8 mouse cellular contexts compared by ENCODE assay signal in the genomic region with DNA sequence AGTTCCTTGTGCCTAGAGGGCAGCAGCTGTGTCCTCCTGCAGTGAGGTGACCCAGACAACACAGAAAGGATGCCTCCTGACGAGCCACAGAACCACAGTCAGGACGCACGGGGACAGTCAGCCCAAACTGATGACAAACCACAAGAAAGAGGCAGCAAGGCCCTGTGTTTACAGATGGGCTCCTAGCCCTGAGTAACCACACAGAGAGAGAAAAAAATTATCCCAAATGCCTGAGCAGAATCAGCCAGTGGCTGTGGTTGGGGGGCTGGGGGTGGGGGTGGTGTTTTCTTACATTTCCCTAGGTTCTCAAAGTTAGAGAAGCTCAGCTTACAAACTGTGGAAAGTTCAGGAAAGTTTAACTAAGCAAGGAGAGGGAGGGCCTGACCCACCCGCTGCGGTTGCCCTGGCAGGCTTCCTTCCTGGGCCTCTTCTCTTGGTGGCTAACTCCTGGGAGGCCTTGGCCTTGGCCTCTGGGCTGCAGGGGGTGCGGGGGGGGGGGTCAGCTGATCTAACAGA. TPM values are rescaled to one million over a fixed set of nuclear protein-coding genes. Genes with fewer than 3 reads are reported as not detected.
DNase-seq lines count a peak whose midpoint lies in the region; ATAC-seq and TF ChIP-seq lines count a peak whose summit lies in the region.

No protein-coding gene starts in this region.

- no peaks in the 10 kb centered on the region for H3K9me3 ChIP-seq in hindbrain, embryonic 11.5 days (ENCODE audit: control insufficient read depth, low read length)
- H3K9me3 ChIP-seq in midbrain, embryonic 14.5 days (ENCODE audit: control insufficient read depth, low read length), result no peaks in the 10 kb centered on the region

- H3K36me3 ChIP-seq in hindbrain, embryonic 11.5 days (ENCODE audit: control insufficient read depth, insufficient read depth, low read length), result no peaks in the 10 kb centered on the region
- no peaks in the 10 kb centered on the region for H3K36me3 ChIP-seq in midbrain, embryonic 14.5 days (ENCODE audit: control insufficient read depth, insufficient read depth, low read length)

- no peak overlapping the region for H3K4me2 ChIP-seq in hindbrain, embryonic 11.5 days (replicated peaks; ENCODE audit: low read depth, low read length)
- peak overlapping the region; percentile 46 for H3K4me2 ChIP-seq in midbrain, embryonic 14.5 days (ENCODE audit: low read length)

- no peak for TF ChIP-seq POLR2A in cerebellum, adult 2 months (IDR thresholded peaks at IDR 0.05; ENCODE audit: borderline replicate concordance, insufficient read depth, low read length)

- peak overlapping the region; percentile 56; the same call in 1 of the 2 replicates for H3K27ac ChIP-seq in layer of hippocampus, adult 2 months
- H3K27ac ChIP-seq in hindbrain, embryonic 11.5 days (ENCODE audit: low read depth, low read length), result peak overlapping the region; percentile 65; the same call in 1 of the 2 replicates
- H3K27ac ChIP-seq in midbrain, embryonic 14.5 days (replicated peaks; ENCODE audit: low read depth, low read length), result peak overlapping the region; percentile 75
- H3K27ac ChIP-seq in cerebellum, adult 2 months (ENCODE audit: insufficient read depth, low read length), result no peak overlapping the region

- TF ChIP-seq CTCF in layer of hippocampus, adult 2 months (conservative IDR thresholded peaks at IDR 0.05), result no peak
- no peak for TF ChIP-seq CTCF in cerebellum, adult 2 months (IDR thresholded peaks at IDR 0.05; ENCODE audit: borderline replicate concordance, insufficient read depth, low read depth, low read length)

- peaks cover 31% of the 10 kb centered on the region for H3K27me3 ChIP-seq in hindbrain, embryonic 11.5 days (ENCODE audit: control insufficient read depth, insufficient read depth, low read length)
- no peaks in the 10 kb centered on the region for H3K27me3 ChIP-seq in midbrain, embryonic 14.5 days (ENCODE audit: control insufficient read depth, insufficient read depth, low read length)
- no peaks in the 10 kb centered on the region for H3K27me3 ChIP-seq in cerebellum, adult 2 months (ENCODE audit: control insufficient read depth, insufficient read depth, low read length)

- WGBS in hindbrain, embryonic 11.5 days, result 23% methylated on average over 6 of the region's 6 CpGs
- 32% methylated on average over 6 of the region's 6 CpGs for WGBS in midbrain, embryonic 14.5 days
- WGBS in cerebellum, adult 2 months, result 59% methylated on average over 6 of the region's 6 CpGs

- DNase-seq in layer of hippocampus, adult 2 months (ENCODE audit: low spot score in 2 of 2), result no peak
- DNase-seq in layer of hippocampus, postnatal 10 days (ENCODE audit: low spot score in 2 of 2), result no peak
- no peak for DNase-seq in hindbrain, embryonic 11.5 days (ENCODE audit: low spot score)
- no peak for DNase-seq in midbrain, embryonic 14.5 days
- no peak for DNase-seq in cerebellum, adult 2 months
- DNase-seq in cerebellum, adult 11-12 months, result no peak
- no peak for DNase-seq in spleen, postnatal 36 days (ENCODE audit: low spot score in 2 of 2)

- ATAC-seq in common myeloid progenitor, adult 5-6 weeks (replicated peaks; ENCODE audit: low read depth, poor library complexity, severe bottlenecking), result peak; percentile 78
- ATAC-seq in hindbrain, embryonic 11.5 days (ENCODE audit: low FRiP score), result no peak
- ATAC-seq in midbrain, embryonic 14.5 days (ENCODE audit: low FRiP score, low TSS enrichment), result no peak

- no peak overlapping the region for H3K4me3 ChIP-seq in layer of hippocampus, adult 2 months
- H3K4me3 ChIP-seq in hindbrain, embryonic 11.5 days (ENCODE audit: low read depth, low read length), result no peak overlapping the region
- no peak overlapping the region for H3K4me3 ChIP-seq in midbrain, embryonic 14.5 days (replicated peaks; ENCODE audit: low read depth, low read length)
- no peak overlapping the region for H3K4me3 ChIP-seq in cerebellum, adult 2 months (replicated peaks; ENCODE audit: insufficient read depth, low read depth, low read length)

- no peak overlapping the region for H3K9ac ChIP-seq in hindbrain, embryonic 11.5 days (ENCODE audit: low read depth, low read length)
- H3K9ac ChIP-seq in midbrain, embryonic 14.5 days (replicated peaks; ENCODE audit: low read length), result no peak overlapping the region

- H3K4me1 ChIP-seq in hindbrain, embryonic 11.5 days (replicated peaks; ENCODE audit: control insufficient read depth, insufficient read depth, low read length), result peaks cover 19% of the 10 kb centered on the region
- peaks cover 25% of the 10 kb centered on the region for H3K4me1 ChIP-seq in midbrain, embryonic 14.5 days (ENCODE audit: control insufficient read depth, insufficient read depth, low read length)
- H3K4me1 ChIP-seq in cerebellum, adult 2 months (ENCODE audit: control insufficient read depth, insufficient read depth, low read length), result peaks cover 20% of the 10 kb centered on the region

RNA-seq across cellular contexts. Expression of gene Tcf20, which starts 18.4 kb away (rescaled TPM):
- total RNA-seq in layer of hippocampus, adult 2 months (2021), result 100 to 1,000 TPM; 219 to 230 TPM
- 100 to 1,000 TPM; 139 to 153 TPM for total RNA-seq in layer of hippocampus, postnatal 10 days (2021)
- 101 and 107 TPM in 2 replicates for total RNA-seq in common myeloid progenitor, adult 5-6 weeks (2017)
- polyA plus RNA-seq in hindbrain, embryonic 11.5 days (2014; fragmentation: Nextera tagmentation; extraction: Ambion mirVana), result 12.6 and 14.8 TPM in 2 replicates
- polyA plus RNA-seq in midbrain, embryonic 14.5 days (2014; fragmentation: Nextera tagmentation; extraction: Ambion mirVana), result 17.8 and 18.0 TPM in 2 replicates
- polyA plus RNA-seq in cerebellum, adult 2 months (2012; rRNA removed), result 25.0 and 25.8 TPM in 2 replicates
